Mouse (Mus musculus) bone marrow, adult 2 months (tissue): ENCODE data around the gene Tex14.

Source experiments
- CTCF ChIP-seq: fragments of 200-500 bp; IDR thresholded peaks from 2 replicates; pipeline ENCODE4 v1.5.1; 2011; ENCODE audit warnings: low read length, control low read depth; ENCODE audit not compliant: control insufficient read depth, insufficient read depth
- POLR2A ChIP-seq: fragments of 200-500 bp; IDR thresholded peaks from 2 replicates; pipeline ENCODE4 v1.6.1; 2011; ENCODE audit warnings: low read depth, mild to moderate bottlenecking, control low read depth, low read length, borderline replicate concordance; ENCODE audit not compliant: control insufficient read depth

GRCm38 (mm10) chr11:87436326-87437232 lies 31.7 kb downstream of the Tex14 start:
- TF ChIP-seq POLR2A: no peak
- no peak for TF ChIP-seq CTCF
